Mouse (Mus musculus) E14TG2a.4 (cell line): ENCODE results near the gene Sf3a3.

Source experiments
- CTCF ChIP-seq: conservative IDR thresholded peaks from 2 replicates; pipeline ENCODE4 v1.5.1; 2014; ENCODE audit warnings: low read length
- NANOG ChIP-seq: IDR thresholded peaks from 2 replicates; pipeline ENCODE4 v1.6.1; 2014; ENCODE audit warnings: borderline replicate concordance, low read length, mixed read lengths
- POU5F1 ChIP-seq: IDR thresholded peaks from 2 replicates; pipeline ENCODE4 v1.6.1; 2014; ENCODE audit warnings: low read length, borderline replicate concordance

DNA sequence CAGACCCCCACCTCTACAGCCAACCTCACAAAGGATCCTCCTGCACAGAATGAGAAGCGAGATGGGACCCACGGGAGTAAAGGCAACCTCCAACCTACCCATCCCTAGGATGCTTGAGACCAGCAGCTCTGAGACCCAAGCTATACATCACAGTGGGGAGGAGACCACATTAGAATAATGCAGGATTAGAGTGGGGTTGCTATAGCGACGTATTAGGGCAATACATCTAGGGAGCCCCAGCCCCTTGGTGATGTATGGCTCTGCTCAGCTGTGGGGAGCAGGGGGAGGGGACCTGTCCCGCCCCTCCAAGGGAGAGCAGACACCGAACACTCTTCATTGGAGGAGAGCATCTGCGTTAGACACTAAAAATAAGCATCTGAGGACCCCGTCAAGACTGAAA lies 46.5 kb upstream of the Sf3a3 start:
- TF ChIP-seq CTCF: no peak
- no peak for TF ChIP-seq NANOG
- TF ChIP-seq POU5F1: no peak
